Mouse (Mus musculus) spleen, postnatal 4 days (tissue): ENCODE measurements at regions not wholly inside any gene's neighbourhood (a gene's known extent, or its start where the extent isn't known, plus 50 kb on each side); places are given as distances from the start of the nearest gene placed in this dataset.

Experiments used
- DNase-seq, 2 experiments: peaks; one replicate each; pipeline ENCODE4 v3.0.0; 2022; ENCODE audit warnings: low spot score in 2 of 2

DNA sequence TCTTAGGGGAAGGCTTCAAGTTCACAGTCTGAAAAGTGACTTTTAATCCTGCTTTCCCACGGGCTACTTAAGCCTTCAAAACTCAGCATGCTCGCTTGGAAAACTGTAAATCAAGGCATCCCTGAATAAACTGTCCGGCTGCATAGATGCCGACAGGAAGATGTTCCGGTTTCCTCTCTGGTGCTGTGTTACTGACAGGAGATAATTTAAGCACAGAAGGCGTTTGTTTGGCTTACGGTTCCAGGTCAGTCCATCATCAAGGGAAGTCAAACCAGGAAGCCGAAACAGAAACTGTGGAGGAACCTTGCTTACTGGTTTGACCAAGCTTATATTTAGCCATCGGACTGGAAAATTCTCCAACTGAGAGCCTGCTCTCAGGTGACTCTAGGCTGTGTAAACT lies 52.6 kb upstream of the Prkcq start:
- no peak for DNase-seq
